Mouse (Mus musculus) embryonic facial prominence, embryonic 11.5 days (tissue): ENCODE measurements around the gene Chd3. TPM values are rescaled to one million over a fixed set of nuclear protein-coding genes. Genes with fewer than 3 reads are reported as not detected.

ENCODE experiments used
- ATAC-seq: fragments of 200-750 bp; cut with Nextera tagmentation; replicated peaks from 2 replicates; pipeline ENCODE4 v1.8.0; 2017; ENCODE audit warnings: low read depth; ENCODE audit not compliant: insufficient number of reproducible peaks, low FRiP score, low TSS enrichment
- DNase-seq: peaks from one replicate; pipeline ENCODE4 v3.0.0-alpha.2; 2015; ENCODE audit warnings: low spot score
- H3K27ac ChIP-seq: fragments of 300-500 bp; sonication (generic); replicated peaks from 2 replicates; pipeline ENCODE4 v1.5.1; 2014; ENCODE audit warnings: mild to moderate bottlenecking, low read depth, low read length, control low read depth
- H3K27me3 ChIP-seq: fragments of 300-500 bp; sonication (generic); 2 replicates; pipeline ENCODE4 v1.6.1; 2014; ENCODE audit warnings: mild to moderate bottlenecking, low read length, moderate library complexity, mixed read lengths; ENCODE audit not compliant: control insufficient read depth, insufficient read depth
- H3K36me3 ChIP-seq: fragments of 300-500 bp; sonication (generic); replicated peaks from 2 replicates; pipeline ENCODE4 v1.6.1; 2014; ENCODE audit warnings: low read depth, mild to moderate bottlenecking, low read length, moderate library complexity, mixed read lengths; ENCODE audit not compliant: control insufficient read depth, insufficient read depth
- H3K4me1 ChIP-seq: fragments of 300-500 bp; sonication (generic); 2 replicates; pipeline ENCODE4 v1.6.1; 2014; ENCODE audit warnings: low read length, mixed read lengths; ENCODE audit not compliant: control insufficient read depth, insufficient read depth
- H3K4me2 ChIP-seq: fragments of 300-500 bp; sonication (generic); 2 replicates; pipeline ENCODE4 v1.6.1; 2014; ENCODE audit warnings: low read depth, mild to moderate bottlenecking, control low read depth, low read length, moderate library complexity
- H3K4me3 ChIP-seq: fragments of 300-500 bp; sonication (generic); 2 replicates; pipeline ENCODE4 v1.5.1; 2014; ENCODE audit warnings: low read depth, low read length, control low read depth
- H3K9ac ChIP-seq: fragments of 300-500 bp; sonication (generic); replicated peaks from 2 replicates; pipeline ENCODE4 v1.6.1; 2014; ENCODE audit warnings: mild to moderate bottlenecking, control low read depth, low read length
- H3K9me3 ChIP-seq: fragments of 300-500 bp; sonication (generic); replicated peaks from 2 replicates; pipeline ENCODE4 v1.6.1; 2016; ENCODE audit warnings: mild to moderate bottlenecking, low read length, inconsistent platforms, mixed read lengths; ENCODE audit not compliant: control insufficient read depth
- WGBS: fragments of 180-500 bp; shearing (Covaris S2); extraction: QIAGEN DNeasy Blood & Tissue Kit; methylation state at CpG from one replicate; pipeline ENCODE4 v1.1.7; 2014; 5-methylcytosine and 5-hydroxymethylcytosine counted together
- polyA plus RNA-seq: library from polyadenylated mRNA; unstranded; fragments of >200 nt; fragmentation: Nextera tagmentation; extraction: Ambion mirVana; gene quantifications from 2 replicates; pipeline ENCODE4 v1.2.1, GENCODE M21; 2014

The Chd3 gene
- polyA plus RNA-seq, 1 experiment from 2014 or later: 52.1 TPM

GRCm38 (mm10) chr11:69409378-69410044 is 40.3 kb upstream of the Chd3 start:
- Histone ChIP-seq H3K4me1 (peaks cover 18% of the 10 kb centered on the region), H3K36me3 (peaks cover 26% of the 10 kb centered on the region), H3K4me2 (peak overlapping the region; percentile 93), H3K4me3 (peak overlapping the region; percentile 69), H3K9me3 (no peaks in the 10 kb centered on the region), H3K9ac (peak overlapping the region; percentile 81), H3K27ac (peak overlapping the region; percentile 84), H3K27me3 (no peaks in the 10 kb centered on the region)
- ATAC-seq: 0 out of 2 replicates have a peak, but pooled peaks have one; percentile 19
- under 1% methylated on average over 42 of the region's 46 CpGs for WGBS
- peak; percentile 89 for DNase-seq

GRCm38 (mm10) chr11:69408541-69409377 is 39.6 kb upstream of the Chd3 start:
- DNase-seq (peak; percentile 88), ATAC-seq (peak; percentile 61)
- WGBS: 0% methylated on average over 33 of the region's 33 CpGs
- Histone ChIP-seq H3K4me3 (peak overlapping the region; percentile 69), H3K4me1 (peaks cover 18% of the 10 kb centered on the region), H3K9ac (peak overlapping the region; percentile 81), H3K27ac (peak overlapping the region; percentile 84), H3K4me2 (peak overlapping the region; percentile 93), H3K9me3 (no peaks in the 10 kb centered on the region), H3K36me3 (peaks cover 32% of the 10 kb centered on the region), H3K27me3 (no peaks in the 10 kb centered on the region)

GRCm38 (mm10) chr11:69407724-69408004 is 38.5 kb upstream of the Chd3 start:
- DNase-seq: no peak
- no peak overlapping the region for H3K27ac ChIP-seq
- H3K9ac ChIP-seq: no peak overlapping the region
- peaks cover 38% of the 10 kb centered on the region for H3K36me3 ChIP-seq
- no peaks in the 10 kb centered on the region for H3K27me3 ChIP-seq
- no peak overlapping the region for H3K4me3 ChIP-seq
- WGBS: 89% methylated on average over 4 of the region's 4 CpGs
- H3K9me3 ChIP-seq: no peaks in the 10 kb centered on the region
- no peak overlapping the region for H3K4me2 ChIP-seq
- no peak for ATAC-seq
- peaks cover 13% of the 10 kb centered on the region for H3K4me1 ChIP-seq

DNA sequence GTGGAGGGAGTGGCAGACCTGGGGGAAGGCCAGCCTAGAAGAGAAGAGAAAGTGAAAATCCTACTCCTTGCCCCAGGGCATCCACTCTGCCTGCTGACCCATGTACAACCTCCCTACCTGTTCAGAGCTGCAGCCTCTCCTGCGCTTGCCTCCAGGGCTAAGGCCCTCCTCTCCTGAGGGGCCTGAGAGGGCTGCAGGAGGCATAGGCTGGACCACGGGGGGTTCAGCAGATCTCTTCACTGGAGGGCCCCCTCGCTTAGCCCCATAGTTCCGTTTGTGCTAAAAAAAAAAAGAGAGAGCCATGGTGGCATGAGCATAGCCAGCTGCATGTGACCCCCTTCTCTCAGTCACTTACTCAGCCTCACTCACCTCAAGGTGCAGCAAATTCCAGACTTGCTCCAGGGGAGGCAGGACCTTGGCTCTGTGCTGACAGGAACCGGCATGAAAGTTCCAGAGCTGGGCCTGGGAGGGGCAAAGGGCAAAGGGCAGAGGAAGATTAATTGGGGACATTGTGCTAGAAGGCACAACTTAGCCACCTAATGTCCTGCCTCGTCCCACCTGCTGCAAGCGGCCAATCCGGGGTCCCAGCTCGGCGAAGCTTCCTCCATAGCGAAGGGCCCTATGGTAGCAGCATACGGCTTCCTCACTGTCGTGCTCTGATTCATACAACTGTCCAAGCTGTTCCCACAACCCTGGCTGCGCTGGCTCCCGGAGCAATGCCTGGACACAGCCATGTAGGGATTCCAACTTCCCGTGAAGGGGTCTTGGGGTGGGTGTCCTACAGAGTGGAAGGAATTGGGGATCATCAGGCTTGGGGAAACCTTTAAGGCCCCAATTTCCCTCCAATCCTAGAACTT is 37.9 kb upstream of the Chd3 start:
- no peak overlapping the region for H3K27ac ChIP-seq
- H3K4me3 ChIP-seq: no peak overlapping the region
- no peak for ATAC-seq
- no peaks in the 10 kb centered on the region for H3K27me3 ChIP-seq
- no peaks in the 10 kb centered on the region for H3K9me3 ChIP-seq
- H3K36me3 ChIP-seq: peaks cover 38% of the 10 kb centered on the region
- no peak for DNase-seq
- no peak overlapping the region for H3K9ac ChIP-seq
- H3K4me1 ChIP-seq: peaks cover 9% of the 10 kb centered on the region
- 91% methylated on average over 16 of the region's 16 CpGs for WGBS
- H3K4me2 ChIP-seq: no peak overlapping the region

DNA sequence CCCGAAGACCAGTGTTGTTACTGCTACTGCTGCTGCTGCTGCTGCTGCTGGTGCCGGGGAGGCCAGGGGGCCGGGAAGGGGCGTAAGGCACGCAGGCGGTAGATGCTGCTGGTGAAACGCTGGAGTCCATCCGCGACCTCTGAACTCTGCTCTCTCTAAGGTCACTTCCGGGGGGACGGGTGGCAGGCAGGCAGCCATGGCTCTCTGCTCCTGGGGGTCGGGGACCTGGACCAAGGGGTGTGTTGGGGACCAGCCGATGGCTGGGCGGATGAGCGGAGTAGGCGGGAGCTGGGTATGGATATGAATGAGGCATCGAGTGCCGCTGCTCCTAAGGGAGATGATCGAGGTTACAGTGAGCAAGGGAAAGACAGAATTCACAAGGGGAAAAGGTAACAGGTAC is 37.1 kb upstream of the Chd3 start:
- Histone ChIP-seq H3K9me3 (no peaks in the 10 kb centered on the region), H3K9ac (no peak overlapping the region), H3K36me3 (peaks cover 43% of the 10 kb centered on the region), H3K4me3 (no peak overlapping the region), H3K27me3 (no peaks in the 10 kb centered on the region), H3K4me1 (peaks cover 3% of the 10 kb centered on the region; the same call in 1 of the 2 replicates), H3K4me2 (no peak overlapping the region), H3K27ac (no peak overlapping the region)
- WGBS: 86% methylated on average over 19 of the region's 19 CpGs
- DNase-seq (no peak), ATAC-seq (no peak)

- H3K4me3 ChIP-seq: no peak overlapping the region; the same call in 1 of the 2 replicates
- H3K27me3 ChIP-seq: no peaks in the 10 kb centered on the region
- ATAC-seq: no peak
- H3K4me1 ChIP-seq: peaks cover 3% of the 10 kb centered on the region; the same call in 1 of the 2 replicates
- no peak overlapping the region for H3K4me2 ChIP-seq
- no peak for DNase-seq
- H3K9me3 ChIP-seq: no peaks in the 10 kb centered on the region
- H3K27ac ChIP-seq: no peak overlapping the region
- WGBS: 91% methylated on average over 24 of the region's 24 CpGs
- H3K36me3 ChIP-seq: peaks cover 43% of the 10 kb centered on the region
- no peak overlapping the region; the same call in 1 of the 2 replicates for H3K9ac ChIP-seq
Measured at GRCm38 (mm10) chr11:69405397-69406200, 36.4 kb upstream of the Chd3 start.

DNA sequence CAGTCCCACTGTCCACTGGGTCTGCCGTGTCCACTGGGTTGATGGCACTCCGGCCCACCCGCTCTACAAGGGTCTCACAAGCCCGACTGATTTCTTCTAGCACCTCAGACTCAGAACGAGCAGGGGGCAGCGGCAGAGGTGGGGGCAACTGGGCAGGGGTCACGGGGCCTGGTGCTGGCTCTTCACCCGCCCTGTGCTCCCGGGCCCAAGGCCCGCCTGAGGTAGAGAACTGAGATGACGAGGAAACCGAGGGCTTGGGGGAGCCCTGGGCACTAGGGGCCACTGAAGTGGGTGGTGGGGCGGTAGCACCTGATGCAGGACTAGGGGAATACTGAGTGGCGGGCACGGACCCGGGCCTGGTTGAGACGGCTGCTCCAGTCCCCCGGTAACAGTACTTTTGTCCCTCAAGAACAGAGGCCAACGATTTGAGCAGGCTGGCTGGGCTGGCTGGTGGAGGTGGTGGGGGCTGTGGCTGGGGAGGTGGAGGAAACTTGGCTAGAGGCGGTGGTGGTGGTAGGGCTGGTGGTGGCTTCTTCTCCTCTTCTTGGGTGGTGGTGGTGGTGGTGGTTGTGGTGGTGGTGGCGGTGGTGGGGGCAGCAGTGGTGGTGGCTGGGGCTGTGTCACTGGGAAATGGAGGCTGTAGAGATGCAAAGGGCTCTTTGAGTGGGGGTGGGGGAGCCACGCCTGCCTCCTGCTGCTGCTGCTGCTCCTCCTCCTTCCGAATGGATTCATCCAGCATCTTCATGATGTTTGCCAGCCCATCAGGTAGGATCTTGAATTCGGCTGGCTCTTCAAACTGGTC is 35.6 kb upstream of the Chd3 start:
- ATAC-seq (no peak), DNase-seq (no peak)
- H3K4me3 ChIP-seq: no peak overlapping the region
- 95% methylated on average over 22 of the region's 24 CpGs for WGBS
- peaks cover 3% of the 10 kb centered on the region; the same call in 1 of the 2 replicates for H3K4me1 ChIP-seq
- no peak overlapping the region for H3K4me2 ChIP-seq
- no peak overlapping the region for H3K27ac ChIP-seq
- H3K9me3 ChIP-seq: no peaks in the 10 kb centered on the region
- no peak overlapping the region for H3K9ac ChIP-seq
- H3K36me3 ChIP-seq: peaks cover 43% of the 10 kb centered on the region
- no peaks in the 10 kb centered on the region for H3K27me3 ChIP-seq
